Mouse (Mus musculus) ES-E14 (cell line): ENCODE data around the gene Cacng6. TPM values are rescaled to one million over a fixed set of nuclear protein-coding genes. Genes with fewer than 3 reads are reported as not detected.

Experiments
- DNase-seq: peaks from one replicate; pipeline ENCODE4 v3.0.0-alpha.2; 2013; ENCODE audit warnings: low read depth, low spot score
- H3K27ac ChIP-seq: 2 replicates; pipeline ENCODE4 v1.5.1; 2012; ENCODE audit warnings: low read depth, mild to moderate bottlenecking, low read length, moderate library complexity, mixed read lengths; ENCODE audit not compliant: poor library complexity, insufficient read depth, severe bottlenecking
- H3K36me3 ChIP-seq: 2 replicates; pipeline ENCODE4 v1.6.1; 2012; ENCODE audit warnings: mild to moderate bottlenecking, low read length, moderate library complexity, mixed read lengths; ENCODE audit not compliant: control insufficient read depth, poor library complexity, insufficient read depth, severe bottlenecking
- H3K4me1 ChIP-seq, 2 experiments: fragments of 150-350 bp in 1 of 2; sonication (generic) in 1 of 2; 2 replicates each; pipeline ENCODE4 v1.6.1; 2012; ENCODE audit warnings: low read length in 2 of 2, mild to moderate bottlenecking in 1 of 2, mixed read lengths in 1 of 2; ENCODE audit not compliant: control insufficient read depth in 2 of 2, insufficient read depth in 2 of 2, poor library complexity in 1 of 2
- H3K4me3 ChIP-seq, 2 experiments: fragments of 150-350 bp in 1 of 2; sonication (generic) in 1 of 2; 2 replicates each; pipeline ENCODE4 v1.5.1; 2012; ENCODE audit warnings: low read length in 2 of 2, low read depth in 1 of 2, mild to moderate bottlenecking in 1 of 2, mixed read lengths in 1 of 2; ENCODE audit not compliant: insufficient read depth in 1 of 2, poor library complexity in 1 of 2, severe bottlenecking in 1 of 2
- H3K9ac ChIP-seq: 2 replicates; pipeline ENCODE4 v1.6.1; 2012; ENCODE audit warnings: low read depth, mild to moderate bottlenecking, low read length, mixed read lengths; ENCODE audit not compliant: poor library complexity, insufficient read depth, severe bottlenecking
- H3K9me3 ChIP-seq: fragments of 150-350 bp; sonication (generic); 2 replicates; pipeline ENCODE4 v1.6.1; 2012; ENCODE audit warnings: low read depth, mild to moderate bottlenecking, low read length; ENCODE audit not compliant: control insufficient read depth, insufficient read depth
- CHD2 ChIP-seq: IDR thresholded peaks from 2 replicates; pipeline ENCODE4 v1.6.1; 2014; ENCODE audit warnings: mild to moderate bottlenecking, low read depth, low read length, inconsistent platforms
- HCFC1 ChIP-seq: IDR thresholded peaks from 2 replicates; pipeline ENCODE4 v1.6.1; 2012; ENCODE audit warnings: low read length, inconsistent platforms, borderline replicate concordance; ENCODE audit not compliant: insufficient read depth
- MAFK ChIP-seq: IDR thresholded peaks from 2 replicates; pipeline ENCODE4 v1.6.1; 2014; ENCODE audit warnings: mild to moderate bottlenecking, low read depth, low read length, inconsistent platforms; ENCODE audit not compliant: insufficient read depth
- ZC3H11A ChIP-seq: IDR thresholded peaks from 2 replicates; pipeline ENCODE4 v1.6.1; 2012; ENCODE audit warnings: low read depth, mild to moderate bottlenecking, inconsistent platforms, low read length, borderline replicate concordance
- ZNF384 ChIP-seq: IDR thresholded peaks from 2 replicates; pipeline ENCODE4 v1.6.1; 2012; ENCODE audit warnings: low read depth, low read length, inconsistent platforms
- in situ Hi-C, 2 experiments: fragments of 600-800 bp; cut with MboI; formaldehyde crosslinking; loops; one replicate each; pipeline ENCODE4 v1.15.1; 2025; ENCODE audit warnings: low sequenced_read_pairs in 2 of 2, inconsistent platforms in 1 of 2; ENCODE audit not compliant: unreplicated experiment in 2 of 2
- total RNA-seq: library from RNA; depleted of rRNA; stranded (reverse); fragments of 300-350 nt; gene quantifications from 2 replicates; pipeline ENCODE4 v1.2.3, GENCODE M21; 2012

Gene Cacng6
- total RNA-seq, 1 experiment: 5.8 TPM

- Histone ChIP-seq H3K4me1 (peaks cover 0 to 13% of the 10 kb centered on the region in 2 experiments; a peak in 3 of 4 replicates), H3K4me3 (no peak overlapping the region), H3K36me3 (no peaks in the 10 kb centered on the region), H3K27ac (no peak overlapping the region), H3K9ac (no peak overlapping the region), H3K9me3 (no peaks in the 10 kb centered on the region)
- no peak for TF ChIP-seq CHD2
- no peak for TF ChIP-seq ZC3H11A
- no peak for TF ChIP-seq HCFC1
- TF ChIP-seq MAFK: no peak
- TF ChIP-seq ZNF384: no peak
- DNase-seq: no peak
- in situ Hi-C loops: no loop called here
Measured at GRCm38 (mm10) chr7:3453486-3454183, 29.6 kb downstream of the Cacng6 start.

- Histone ChIP-seq H3K9ac (no peak overlapping the region), H3K9me3 (no peaks in the 10 kb centered on the region), H3K36me3 (no peaks in the 10 kb centered on the region), H3K4me1 (no peaks in the 10 kb centered on the region), H3K27ac (no peak overlapping the region), H3K4me3 (no peak overlapping the region)
- in situ Hi-C loops: no loop called here
- no peak for TF ChIP-seq CHD2
- no peak for TF ChIP-seq ZNF384
- no peak for TF ChIP-seq HCFC1
- no peak for TF ChIP-seq ZC3H11A
- TF ChIP-seq MAFK: no peak
- DNase-seq: no peak
Measured at GRCm38 (mm10) chr7:3457111-3457840, 33.3 kb downstream of the Cacng6 start.

- Histone ChIP-seq H3K9ac (no peak overlapping the region), H3K27ac (no peak overlapping the region), H3K9me3 (no peaks in the 10 kb centered on the region), H3K36me3 (no peaks in the 10 kb centered on the region), H3K4me3 (no peak overlapping the region), H3K4me1 (no peaks in the 10 kb centered on the region)
- no peak for DNase-seq
- in situ Hi-C loops: no loop called here
- no peak for TF ChIP-seq MAFK
- no peak for TF ChIP-seq ZNF384
- no peak for TF ChIP-seq HCFC1
- TF ChIP-seq ZC3H11A: no peak
- TF ChIP-seq CHD2: no peak
Measured at GRCm38 (mm10) chr7:3457841-3458217, 33.8 kb downstream of the Cacng6 start.

- no peak overlapping the region for H3K4me3 ChIP-seq
- H3K27ac ChIP-seq: no peak overlapping the region
- TF ChIP-seq ZC3H11A (no peak), MAFK (no peak), CHD2 (no peak), ZNF384 (no peak), HCFC1 (no peak)
- no peaks in the 10 kb centered on the region for H3K4me1 ChIP-seq
- H3K9ac ChIP-seq: no peak overlapping the region
- DNase-seq: no peak
- H3K36me3 ChIP-seq: no peaks in the 10 kb centered on the region
- H3K9me3 ChIP-seq: no peaks in the 10 kb centered on the region
- in situ Hi-C loops: no loop called here
Measured at GRCm38 (mm10) chr7:3460261-3460660, 36.3 kb downstream of the Cacng6 start.
